Mouse (Mus musculus) liver, postnatal 0 days (tissue): ENCODE results near the gene Maea. TPM values are rescaled to one million over a fixed set of nuclear protein-coding genes. Genes with fewer than 3 reads are reported as not detected.

Experiments
- ATAC-seq: fragments of 200-750 bp; cut with Nextera tagmentation; 2 replicates; pipeline ENCODE4 v1.8.0; 2017; ENCODE audit warnings: mild to moderate bottlenecking, moderate library complexity
- DNase-seq: peaks from one replicate; pipeline ENCODE4 v3.0.0-alpha.2; 2016
- H3K27ac ChIP-seq: fragments of 300-500 bp; sonication (generic); 2 replicates; pipeline ENCODE4 v1.5.1; 2014; ENCODE audit warnings: antibody characterized with exemption, moderate library complexity, mild to moderate bottlenecking, low read depth
- H3K27me3 ChIP-seq: fragments of 300-500 bp; sonication (generic); 2 replicates; pipeline ENCODE4 v1.6.1; 2014; ENCODE audit warnings: low read length, control low read depth, mixed read lengths; ENCODE audit not compliant: insufficient read depth
- H3K36me3 ChIP-seq: fragments of 300-500 bp; sonication (generic); replicated peaks from 2 replicates; pipeline ENCODE4 v1.6.1; 2014; ENCODE audit warnings: mild to moderate bottlenecking, control low read depth, low read length, moderate library complexity, mixed read lengths; ENCODE audit not compliant: insufficient read depth
- H3K4me1 ChIP-seq: fragments of 300-500 bp; sonication (generic); 2 replicates; pipeline ENCODE4 v1.6.1; 2014; ENCODE audit warnings: antibody characterized with exemption, mild to moderate bottlenecking, control low read depth; ENCODE audit not compliant: insufficient read depth
- H3K4me2 ChIP-seq: fragments of 300-500 bp; sonication (generic); 2 replicates; pipeline ENCODE4 v1.6.1; 2014; ENCODE audit warnings: low read depth, mild to moderate bottlenecking, low read length, moderate library complexity, mixed read lengths
- H3K4me3 ChIP-seq: fragments of 300-500 bp; sonication (generic); 2 replicates; pipeline ENCODE4 v1.5.1; 2014; ENCODE audit warnings: low read depth, low read length
- H3K9ac ChIP-seq: fragments of 300-500 bp; sonication (generic); replicated peaks from 2 replicates; pipeline ENCODE4 v1.6.1; 2014; ENCODE audit warnings: mild to moderate bottlenecking, moderate library complexity
- H3K9me3 ChIP-seq: fragments of 300-500 bp; sonication (generic); 2 replicates; pipeline ENCODE4 v1.6.1; 2016; ENCODE audit warnings: mild to moderate bottlenecking, control low read depth, low read length, mixed read lengths
- CTCF ChIP-seq: sonication (generic); IDR thresholded peaks from 2 replicates; pipeline ENCODE4 v1.5.1; 2016; ENCODE audit warnings: antibody characterized with exemption, low read depth
- EP300 ChIP-seq: IDR thresholded peaks from 2 replicates; pipeline ENCODE4 v1.6.1; 2016; ENCODE audit warnings: antibody characterized with exemption, low read depth, mild to moderate bottlenecking
- WGBS: fragments of 180-500 bp; shearing (Covaris S2); extraction: QIAGEN DNeasy Blood & Tissue Kit; methylation state at CpG from one replicate; pipeline ENCODE4 v1.1.7; 2014; ENCODE audit not compliant: insufficient replicate concordance; 5-methylcytosine and 5-hydroxymethylcytosine counted together
- polyA plus RNA-seq: library from polyadenylated mRNA; unstranded; fragments of >200 nt; fragmentation: Nextera tagmentation; extraction: Ambion mirVana; gene quantifications from 2 replicates; pipeline ENCODE4 v1.2.1, GENCODE M21; 2015

Maea gene
- 38.0 and 41.5 TPM in 2 replicates for polyA plus RNA-seq

DNA sequence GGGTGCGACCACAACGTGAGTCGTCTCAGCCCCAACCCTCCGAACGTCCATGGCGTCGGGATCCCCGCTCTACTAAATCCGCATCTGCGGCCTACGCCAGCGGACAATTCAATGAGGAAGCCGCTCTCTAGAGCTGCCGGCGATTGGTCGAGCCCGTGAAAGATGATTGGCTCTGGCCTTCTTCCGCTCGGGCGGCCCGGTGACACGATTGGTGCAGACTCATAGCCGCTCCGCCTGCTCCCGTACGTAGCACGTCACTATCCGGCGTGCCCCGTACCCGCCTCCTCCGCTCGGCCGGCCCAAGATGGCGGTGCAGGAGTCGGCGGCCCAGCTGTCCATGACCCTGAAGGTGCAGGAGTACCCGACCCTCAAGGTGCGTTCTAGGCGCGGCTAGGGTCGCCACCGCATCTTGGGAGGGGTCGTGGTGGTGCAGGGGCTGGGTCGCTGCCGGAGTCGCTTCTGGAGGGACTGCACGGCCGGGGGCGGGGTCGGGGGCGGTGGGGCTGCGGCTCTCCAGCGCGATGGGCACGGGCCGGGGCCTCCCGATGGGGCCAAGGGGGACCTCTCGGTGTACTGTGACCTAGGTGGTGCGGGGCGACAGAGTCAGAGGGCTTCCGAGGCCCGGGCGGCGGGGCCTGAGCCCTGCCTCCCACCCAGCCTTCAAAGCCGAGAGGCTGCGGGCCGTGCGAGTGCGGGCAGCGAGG lies at the start of gene Maea:
Gene Maea, plus strand, starts transcription at position 237 of the 704 bp plus-strand sequence.
- Histone ChIP-seq H3K27me3 (no peaks in the 10 kb centered on the region), H3K9ac (peak within 1 kb of the TSS; percentile 98), H3K4me3 (peak within 1 kb of the TSS; percentile 100), H3K4me1 (peaks cover 11% of the 10 kb centered on the region), H3K36me3 (no peaks in the 10 kb centered on the region), H3K27ac (peak within 1 kb of the TSS; percentile 91), H3K9me3 (no peaks in the 10 kb centered on the region), H3K4me2 (peak within 1 kb of the TSS; percentile 96)
- ATAC-seq: peak; percentile 100
- peak; percentile 32; the same call in 1 of the 2 replicates for TF ChIP-seq EP300
- TF ChIP-seq CTCF: no peak
- peak; percentile 95 for DNase-seq
- under 1% methylated on average over 67 of the region's 71 CpGs for WGBS

GRCm38 (mm10) chr5:33293796-33294430 lies 41.4 kb upstream of the Maea start:
- no peak overlapping the region for H3K4me2 ChIP-seq
- no peak overlapping the region for H3K9ac ChIP-seq
- no peak overlapping the region for H3K27ac ChIP-seq
- no peaks in the 10 kb centered on the region for H3K4me1 ChIP-seq
- H3K9me3 ChIP-seq: no peaks in the 10 kb centered on the region
- no peak overlapping the region for H3K4me3 ChIP-seq
- WGBS: 59% methylated on average over 16 of the region's 16 CpGs
- H3K27me3 ChIP-seq: no peaks in the 10 kb centered on the region
- ATAC-seq: no peak
- no peak for DNase-seq
- no peaks in the 10 kb centered on the region for H3K36me3 ChIP-seq
- TF ChIP-seq CTCF (no peak), EP300 (no peak)

- Histone ChIP-seq H3K27ac (no peak overlapping the region), H3K4me3 (no peak overlapping the region), H3K9me3 (no peaks in the 10 kb centered on the region), H3K9ac (no peak overlapping the region), H3K4me1 (no peaks in the 10 kb centered on the region), H3K4me2 (no peak overlapping the region), H3K27me3 (no peaks in the 10 kb centered on the region), H3K36me3 (no peaks in the 10 kb centered on the region)
- WGBS: 57% methylated on average over 6 of the region's 6 CpGs
- ATAC-seq: no peak
- DNase-seq: peak; percentile 19
- TF ChIP-seq EP300 (no peak), CTCF (peak; percentile 74)
These were observed 38.1 kb upstream of the Maea start for GRCm38 (mm10) chr5:33297164-33297563.

DNA sequence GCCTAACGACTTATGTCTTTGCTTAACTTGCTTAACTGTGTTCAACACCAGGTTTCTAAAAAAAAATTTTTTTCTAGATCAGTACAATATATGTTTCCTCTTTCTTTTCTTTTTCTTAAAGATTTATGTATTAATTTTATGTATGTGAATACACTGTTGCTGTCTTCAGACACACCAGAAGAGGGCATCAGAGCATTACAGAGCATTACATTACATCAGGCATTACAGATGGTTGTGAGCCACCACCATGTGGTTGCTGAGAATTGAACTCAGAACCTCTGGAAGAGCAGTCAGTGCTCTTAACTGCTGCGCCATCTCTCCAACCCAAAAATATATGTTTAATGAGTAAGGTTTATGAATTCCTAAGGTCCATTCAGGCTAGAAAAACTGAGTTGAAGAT lies 33.5 kb upstream of the Maea start:
- H3K36me3 ChIP-seq: no peaks in the 10 kb centered on the region
- H3K4me2 ChIP-seq: no peak overlapping the region
- ATAC-seq (no peak), DNase-seq (no peak)
- TF ChIP-seq CTCF (peak; percentile 28), EP300 (no peak)
- H3K4me3 ChIP-seq: no peak overlapping the region
- H3K9me3 ChIP-seq: no peaks in the 10 kb centered on the region
- H3K27me3 ChIP-seq: no peaks in the 10 kb centered on the region
- H3K27ac ChIP-seq: no peak overlapping the region
- no peak overlapping the region for H3K9ac ChIP-seq
- no peaks in the 10 kb centered on the region for H3K4me1 ChIP-seq
- 73% methylated on average over 2 of the region's 2 CpGs for whole genome bisulfite sequencing

- H3K27ac ChIP-seq: no peak overlapping the region
- TF ChIP-seq EP300: no peak
- TF ChIP-seq CTCF: no peak
- no peaks in the 10 kb centered on the region for H3K4me1 ChIP-seq
- DNase-seq (peak; percentile 21), ATAC-seq (no peak)
- no peak overlapping the region for H3K4me3 ChIP-seq
- no peaks in the 10 kb centered on the region for H3K36me3 ChIP-seq
- no peaks in the 10 kb centered on the region for H3K27me3 ChIP-seq
- H3K9ac ChIP-seq: no peak overlapping the region
- no peaks in the 10 kb centered on the region for H3K9me3 ChIP-seq
- 80% methylated on average over 3 of the region's 3 CpGs for WGBS
- no peak overlapping the region for H3K4me2 ChIP-seq
These were observed 24.4 kb upstream of the Maea start for GRCm38 (mm10) chr5:33310704-33311462.

GRCm38 (mm10) chr5:33312192-33312591 lies 23.1 kb upstream of the Maea start:
- H3K4me1 ChIP-seq: no peaks in the 10 kb centered on the region
- TF ChIP-seq CTCF: no peak
- TF ChIP-seq EP300: no peak
- H3K36me3 ChIP-seq: no peaks in the 10 kb centered on the region
- H3K27me3 ChIP-seq: no peaks in the 10 kb centered on the region
- no peak overlapping the region for H3K4me3 ChIP-seq
- no peak overlapping the region for H3K4me2 ChIP-seq
- DNase-seq: no peak
- H3K9me3 ChIP-seq: no peaks in the 10 kb centered on the region
- no peak for ATAC-seq
- H3K27ac ChIP-seq: no peak overlapping the region
- H3K9ac ChIP-seq: no peak overlapping the region
- 68% methylated on average over 7 of the region's 7 CpGs for WGBS
